Mouse (Mus musculus) kidney, adult 18-20 months (tissue): ENCODE results near the gene Man2a2.
A peak's percentile ranks its signal among the peaks of the same experiment; 100 is the strongest.
"Not testable (repeated sequence)": the region's sequence is repeated elsewhere in the genome, so short reads cannot be mapped to it uniquely, and the experiment has no call there.

Experiments
- DNase-seq: peaks from one replicate; pipeline ENCODE4 v3.0.0; 2021

Gene Man2a2

GRCm38 (mm10) chr7:80398654-80399444 lies 27.7 kb upstream of the Man2a2 start:
- DNase-seq, result no peak

GRCm38 (mm10) chr7:80397986-80398385 lies 26.8 kb upstream of the Man2a2 start:
- no peak for DNase-seq

GRCm38 (mm10) chr7:80396427-80396826 lies 25.3 kb upstream of the Man2a2 start:
- not testable (repeated sequence) for DNase-seq

GRCm38 (mm10) chr7:80394600-80394999 lies 23.4 kb upstream of the Man2a2 start:
- DNase-seq, result no peak

GRCm38 (mm10) chr7:80392119-80392518 lies 20.9 kb upstream of the Man2a2 start:
- DNase-seq, result no peak

- peak; percentile 73 for DNase-seq
Observed at GRCm38 (mm10) chr7:80387633-80388543, 16.7 kb upstream of the Man2a2 start, which contains the start of gene Fes. Gene Fes, minus strand, starts transcription at chr7:80387946.

- DNase-seq, result peak; percentile 14
Observed at GRCm38 (mm10) chr7:80387033-80387632, 16.0 kb upstream of the Man2a2 start.

GRCm38 (mm10) chr7:80386235-80386930 lies 15.2 kb upstream of the Man2a2 start:
- peak; percentile 91 for DNase-seq

- DNase-seq, result no peak
Observed at GRCm38 (mm10) chr7:80382919-80383318, 11.7 kb upstream of the Man2a2 start.

- peak; percentile 46 for DNase-seq
Observed at GRCm38 (mm10) chr7:80379531-80379930, 8.4 kb upstream of the Man2a2 start.

GRCm38 (mm10) chr7:80377471-80377870 lies 6.3 kb upstream of the Man2a2 start:
- peak; percentile 85 for DNase-seq

- DNase-seq, result no peak
Observed at GRCm38 (mm10) chr7:80376192-80376591, 5.0 kb upstream of the Man2a2 start.

GRCm38 (mm10) chr7:80375376-80376039 lies 4.3 kb upstream of the Man2a2 start:
- no peak for DNase-seq

GRCm38 (mm10) chr7:80374733-80375132 lies 3.6 kb upstream of the Man2a2 start:
- DNase-seq, result no peak

- DNase-seq, result no peak
Observed at GRCm38 (mm10) chr7:80374280-80374679, 3.1 kb upstream of the Man2a2 start.

GRCm38 (mm10) chr7:80373850-80374249 lies 2.7 kb upstream of the Man2a2 start:
- DNase-seq, result no peak

GRCm38 (mm10) chr7:80373352-80373751 lies 2.2 kb upstream of the Man2a2 start:
- DNase-seq, result no peak

GRCm38 (mm10) chr7:80372667-80373066 lies 1.5 kb upstream of the Man2a2 start:
- no peak for DNase-seq

GRCm38 (mm10) chr7:80372166-80372565 lies 991 bp upstream of the Man2a2 start:
- DNase-seq, result no peak

- peak; percentile 88 for DNase-seq
Observed at GRCm38 (mm10) chr7:80370649-80371040, 530 bp downstream of the Man2a2 start.

- DNase-seq, result no peak
Observed at GRCm38 (mm10) chr7:80369967-80370431, 1.2 kb downstream of the Man2a2 start.

- no peak for DNase-seq
Observed at GRCm38 (mm10) chr7:80369461-80369860, 1.7 kb downstream of the Man2a2 start.
